Mouse (Mus musculus) brain, embryonic 14.5 days (tissue): ENCODE measurements at regions not wholly inside any gene's neighbourhood (a gene's known extent, or its start where the extent isn't known, plus 50 kb on each side); places are given as distances from the start of the nearest gene placed in this dataset.

Experiments
- CTCF ChIP-seq: fragments of 200-500 bp; IDR thresholded peaks from 2 replicates; pipeline ENCODE4 v1.5.1; 2012; ENCODE audit warnings: inconsistent platforms, mild to moderate bottlenecking, moderate library complexity, borderline replicate concordance; ENCODE audit not compliant: insufficient read depth, insufficient read length; ENCODE audit errors: extremely low read depth
- POLR2A ChIP-seq: fragments of 200-500 bp; IDR thresholded peaks from 2 replicates; pipeline ENCODE4 v1.6.1; 2012; ENCODE audit warnings: mild to moderate bottlenecking, inconsistent platforms, borderline replicate concordance; ENCODE audit not compliant: poor library complexity, insufficient read depth, insufficient read length, severe bottlenecking; ENCODE audit errors: extremely low read depth

DNA sequence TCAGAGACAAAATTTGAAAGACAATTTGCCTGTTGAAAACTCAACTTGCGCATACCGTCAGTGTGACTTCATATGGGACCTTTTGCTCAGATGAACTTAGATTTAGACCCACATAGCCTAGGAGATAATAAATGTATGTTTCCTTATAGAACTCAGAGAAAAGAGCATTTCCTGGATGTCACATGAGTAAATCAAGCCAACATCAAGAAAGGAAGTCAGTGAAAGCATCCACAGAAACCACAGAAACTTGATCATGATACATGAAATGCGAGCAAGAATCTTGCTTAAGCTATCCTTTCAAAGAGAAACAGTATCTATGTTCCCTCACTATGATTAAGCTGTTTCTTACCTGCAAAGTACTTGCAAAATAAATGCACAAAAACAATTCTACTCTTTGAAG is 104.1 kb upstream of the Klf6 start:
- TF ChIP-seq POLR2A = no peak
- TF ChIP-seq CTCF = no peak
